Mouse (Mus musculus): ENCODE data around the gene Ccr5. TPM values are rescaled to one million over a fixed set of nuclear protein-coding genes. Genes with fewer than 3 reads are reported as not detected.

Gene Ccr5
- polyA plus RNA-seq (2014; fragmentation: Illumina TruSeq; extraction: RNeasy Lipid Tissue Mini Kit (QIAGEN cat#74804); ENCODE audit: low read depth, low replicate concordance): 2.1 TPM

GRCm38 (mm10) chr9:124121387-124122184 lies at the start of gene Ccr5:
Gene Ccr5, plus strand, starts transcription at chr9:124121543.

GRCm38 (mm10) chr9:124101723-124102122 lies 19.6 kb upstream of the Ccr5 start, which contains the start of gene Ccr2:
Gene Ccr2, plus strand, starts transcription at chr9:124101950.

Other genes with a start within 250 kb of the Ccr5 start
- gene Ccr1, start 152.9 kb upstream of the Ccr5 start, polyA plus RNA-seq (2014; fragmentation: Illumina TruSeq; extraction: RNeasy Lipid Tissue Mini Kit (QIAGEN cat#74804); ENCODE audit: low read depth, low replicate concordance): 0.65 TPM
- gene Ccr1l1, start 143.1 kb upstream of the Ccr5 start, polyA plus RNA-seq (2014; fragmentation: Illumina TruSeq; extraction: RNeasy Lipid Tissue Mini Kit (QIAGEN cat#74804); ENCODE audit: low read depth, low replicate concordance): not detected
- gene Ccr3, start 99.6 kb upstream of the Ccr5 start, polyA plus RNA-seq (2014; fragmentation: Illumina TruSeq; extraction: RNeasy Lipid Tissue Mini Kit (QIAGEN cat#74804); ENCODE audit: low read depth, low replicate concordance): not detected
- gene Ccr2, start 19.6 kb upstream of the Ccr5 start, polyA plus RNA-seq (2014; fragmentation: Illumina TruSeq; extraction: RNeasy Lipid Tissue Mini Kit (QIAGEN cat#74804); ENCODE audit: low read depth, low replicate concordance): 1.9 TPM
- gene 2010315B03Rik, start 191.2 kb downstream of the Ccr5 start, polyA plus RNA-seq (2014; fragmentation: Illumina TruSeq; extraction: RNeasy Lipid Tissue Mini Kit (QIAGEN cat#74804); ENCODE audit: low read depth, low replicate concordance): 13.9 TPM

All from heart, adult 10 weeks (tissue).